ENCODE assay signal across 14 mouse cellular contexts in the genomic region with DNA sequence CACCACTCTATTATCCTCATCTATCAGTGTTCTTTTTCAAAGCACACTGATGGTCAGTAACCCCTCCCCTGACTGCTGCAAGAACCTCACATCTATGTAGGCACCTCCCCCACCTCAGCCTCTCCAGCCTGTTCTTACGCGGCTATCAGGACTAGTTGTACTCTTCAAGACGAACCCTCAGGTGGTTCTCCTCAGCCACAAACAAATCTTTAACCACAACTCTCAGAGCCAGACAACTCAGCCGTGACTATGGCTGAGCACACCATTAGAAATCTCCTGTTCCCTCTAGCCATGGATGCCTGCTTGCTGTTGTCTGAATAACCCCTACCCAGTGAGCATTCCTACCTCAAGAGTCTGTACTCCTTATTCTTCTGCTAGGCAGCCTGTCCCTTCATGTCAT.
"Had no signal": no experiment of that assay in that cellular context is flagged by ENCODE, and none has a peak within 500 bp of the region (broad histone marks: within the 10 kb centered on the region; RNA-seq: fewer than 3 reads in every experiment).

No protein-coding gene starts in this region.

- H3K9ac ChIP-seq: intestine, embryonic 15.5 days; liver, embryonic 15.5 days; lung, embryonic 14.5 days; neural tube, embryonic 12.5 days had no signal

- H3K9me3 ChIP-seq: intestine, embryonic 15.5 days; limb, embryonic 10.5 days; liver, embryonic 15.5 days; midbrain, embryonic 10.5 days; neural tube, embryonic 12.5 days had no signal

- H3K4me3 ChIP-seq: intestine, embryonic 15.5 days; left cerebral cortex, adult 2 months; limb, embryonic 10.5 days; liver, embryonic 15.5 days; midbrain, embryonic 10.5 days; neural tube, embryonic 12.5 days had no signal

- H3K4me1 ChIP-seq: intestine, embryonic 15.5 days; limb, embryonic 10.5 days; liver, embryonic 15.5 days; midbrain, embryonic 10.5 days; neural tube, embryonic 12.5 days had no signal

- H3K27me3 ChIP-seq: intestine, embryonic 15.5 days; liver, embryonic 15.5 days; neural tube, embryonic 12.5 days had no signal

- ATAC-seq: hindbrain, postnatal 0 days; intestine, embryonic 15.5 days had no signal

- H3K4me2 ChIP-seq: intestine, embryonic 15.5 days; liver, embryonic 11.5 days; liver, embryonic 15.5 days; lung, embryonic 14.5 days; neural tube, embryonic 12.5 days had no signal

- H3K36me3 ChIP-seq: intestine, embryonic 15.5 days had no signal

- DNase-seq: lung, embryonic 14.5 days; lung, postnatal 10 days; lung, postnatal 4 days; midbrain, embryonic 14.5 days; thymus, adult 18-20 months; thymus, postnatal 14 days had no signal

- H3K27ac ChIP-seq: hindbrain, postnatal 0 days; intestine, embryonic 15.5 days; left cerebral cortex, adult 2 months; limb, embryonic 10.5 days; liver, embryonic 15.5 days; midbrain, embryonic 10.5 days; neural tube, embryonic 12.5 days had no signal
